In genomic region chr16:37687301-37687980, GRCm38 (mm10) we compare ENCODE assay signal across 11 mouse cellular contexts. TPM values are rescaled to one million over a fixed set of nuclear protein-coding genes. Genes with fewer than 3 reads are reported as not detected.
DNase-seq lines count a peak whose midpoint lies in the region; ATAC-seq and TF ChIP-seq lines count a peak whose summit lies in the region.
"Had no signal": no experiment of that assay in that cellular context is flagged by ENCODE, and none has a peak within 500 bp of the region (broad histone marks: within the 10 kb centered on the region; RNA-seq: fewer than 3 reads in every experiment).

No protein-coding gene starts in this region.

- H3K4me3 ChIP-seq in hindbrain, embryonic 12.5 days: no peak overlapping the region
- no peak overlapping the region for H3K4me3 ChIP-seq in hindbrain, embryonic 16.5 days (ENCODE audit: low read length)
- H3K4me3 ChIP-seq in G1E (ENCODE audit: low read depth, low read length): peak overlapping the region; percentile 67
- no peak overlapping the region for H3K4me3 ChIP-seq in embryonic facial prominence, embryonic 13.5 days
- no peak overlapping the region for H3K4me3 ChIP-seq in kidney, embryonic 14.5 days (ENCODE audit: low read length)
- H3K4me3 ChIP-seq: left cerebral cortex, adult 2 months; neural tube, embryonic 12.5 days had no signal

- H3K27ac ChIP-seq in hindbrain, embryonic 12.5 days: peak overlapping the region; percentile 40
- no peak overlapping the region for H3K27ac ChIP-seq in hindbrain, embryonic 16.5 days (ENCODE audit: low read depth, low read length)
- H3K27ac ChIP-seq in embryonic facial prominence, embryonic 13.5 days: peak overlapping the region; percentile 39; the same call in 1 of the 2 replicates
- H3K27ac ChIP-seq in kidney, embryonic 14.5 days (ENCODE audit: low read depth, low read length): no peak overlapping the region
- H3K27ac ChIP-seq: neural tube, embryonic 12.5 days had no signal

- H3K9ac ChIP-seq in hindbrain, embryonic 12.5 days: no peak overlapping the region
- H3K9ac ChIP-seq in hindbrain, embryonic 16.5 days (ENCODE audit: low read depth, low read length): no peak overlapping the region; the same call in 1 of the 2 replicates
- H3K9ac ChIP-seq in embryonic facial prominence, embryonic 13.5 days: no peak overlapping the region
- H3K9ac ChIP-seq in kidney, embryonic 14.5 days (ENCODE audit: low read depth, low read length): no peak overlapping the region
- H3K9ac ChIP-seq: lung, embryonic 14.5 days; neural tube, embryonic 12.5 days had no signal

- no peak for ATAC-seq in hindbrain, embryonic 12.5 days (ENCODE audit: low FRiP score)
- ATAC-seq in hindbrain, embryonic 16.5 days: no peak
- ATAC-seq in G1E (ENCODE audit: extremely low read depth, insufficient number of reproducible peaks, low FRiP score, poor library complexity, severe bottlenecking): peak; percentile 45
- ATAC-seq in embryonic facial prominence, embryonic 13.5 days (ENCODE audit: insufficient number of reproducible peaks, insufficient read depth, low FRiP score, low TSS enrichment, low read depth): no peak
- no peak for ATAC-seq in kidney, embryonic 14.5 days (ENCODE audit: low FRiP score, low TSS enrichment)

- H3K4me1 ChIP-seq in hindbrain, embryonic 12.5 days: peaks cover 44% of the 10 kb centered on the region
- peaks cover 25% of the 10 kb centered on the region for H3K4me1 ChIP-seq in hindbrain, embryonic 16.5 days (ENCODE audit: control insufficient read depth, insufficient read depth, low read depth, low read length)
- H3K4me1 ChIP-seq in G1E (ENCODE audit: insufficient read depth, low read depth, low read length): peaks cover 82% of the 10 kb centered on the region
- peaks cover 63% of the 10 kb centered on the region for H3K4me1 ChIP-seq in embryonic facial prominence, embryonic 13.5 days
- H3K4me1 ChIP-seq in kidney, embryonic 14.5 days (ENCODE audit: control insufficient read depth, insufficient read depth, low read length): peaks cover 15% of the 10 kb centered on the region

- H3K4me2 ChIP-seq in hindbrain, embryonic 12.5 days (replicated peaks): no peak overlapping the region
- H3K4me2 ChIP-seq in hindbrain, embryonic 16.5 days (ENCODE audit: low read length): no peak overlapping the region
- H3K4me2 ChIP-seq in embryonic facial prominence, embryonic 13.5 days: no peak overlapping the region
- no peak overlapping the region for H3K4me2 ChIP-seq in kidney, embryonic 14.5 days (replicated peaks; ENCODE audit: low read depth, low read length)
- H3K4me2 ChIP-seq: lung, embryonic 14.5 days; neural tube, embryonic 12.5 days had no signal

- WGBS in hindbrain, embryonic 12.5 days: 75% methylated on average over 14 of the region's 14 CpGs
- WGBS in hindbrain, embryonic 16.5 days: 67% methylated on average over 14 of the region's 14 CpGs
- WGBS in embryonic facial prominence, embryonic 13.5 days: 59% methylated on average over 14 of the region's 14 CpGs
- WGBS in kidney, embryonic 14.5 days: 59% methylated on average over 14 of the region's 14 CpGs

- no peaks in the 10 kb centered on the region for H3K36me3 ChIP-seq in hindbrain, embryonic 12.5 days
- H3K36me3 ChIP-seq in hindbrain, embryonic 16.5 days (ENCODE audit: control insufficient read depth, insufficient read depth, low read length): no peaks in the 10 kb centered on the region
- no peaks in the 10 kb centered on the region for H3K36me3 ChIP-seq in G1E (replicated peaks)
- no peaks in the 10 kb centered on the region for H3K36me3 ChIP-seq in embryonic facial prominence, embryonic 13.5 days
- no peaks in the 10 kb centered on the region for H3K36me3 ChIP-seq in kidney, embryonic 14.5 days (ENCODE audit: control insufficient read depth, insufficient read depth, low read length)
- H3K36me3 ChIP-seq: neural tube, embryonic 12.5 days had no signal

- no peaks in the 10 kb centered on the region for H3K27me3 ChIP-seq in hindbrain, embryonic 12.5 days
- no peaks in the 10 kb centered on the region for H3K27me3 ChIP-seq in hindbrain, embryonic 16.5 days (replicated peaks; ENCODE audit: control insufficient read depth, insufficient read depth, low read length)
- peaks cover 9% of the 10 kb centered on the region for H3K27me3 ChIP-seq in G1E (ENCODE audit: insufficient read depth, low read length)
- no peaks in the 10 kb centered on the region for H3K27me3 ChIP-seq in embryonic facial prominence, embryonic 13.5 days
- no peaks in the 10 kb centered on the region for H3K27me3 ChIP-seq in kidney, embryonic 14.5 days (ENCODE audit: control insufficient read depth, insufficient read depth, low read length)
- H3K27me3 ChIP-seq: neural tube, embryonic 12.5 days had no signal

- no peak for DNase-seq in G1E (ENCODE audit: low spot score)
- DNase-seq in heart, postnatal 36 days: peak; percentile 15 to 27
- DNase-seq in kidney, adult 9 months: no peak
- DNase-seq: kidney, adult 18-20 months; lung, embryonic 14.5 days had no signal

- intact Hi-C loops in heart, postnatal 36 days (cut with DNase I): loop anchor here (5.0 kb wide), 3 partner anchors 45 to 510 kb away; partner anchors contain the start of gene Lrrc58

- H3K9me3 ChIP-seq in hindbrain, embryonic 12.5 days (replicated peaks): no peaks in the 10 kb centered on the region
- H3K9me3 ChIP-seq in hindbrain, embryonic 16.5 days (ENCODE audit: control insufficient read depth, low read length): no peaks in the 10 kb centered on the region
- H3K9me3 ChIP-seq in G1E (replicated peaks): no peaks in the 10 kb centered on the region
- H3K9me3 ChIP-seq in embryonic facial prominence, embryonic 13.5 days: no peaks in the 10 kb centered on the region
- no peaks in the 10 kb centered on the region for H3K9me3 ChIP-seq in kidney, embryonic 14.5 days (ENCODE audit: control insufficient read depth, low read length)
- H3K9me3 ChIP-seq: neural tube, embryonic 12.5 days had no signal

- TF ChIP-seq CTCF in G1E (IDR thresholded peaks at IDR 0.05; ENCODE audit: low read depth, low read length): no peak

RNA-seq across cellular contexts. Expression of gene Ndufb4, which starts 33.2 kb away (rescaled TPM):
- 61.0 and 65.8 TPM in 2 replicates for polyA plus RNA-seq in hindbrain, embryonic 12.5 days (2016; fragmentation: Nextera tagmentation; extraction: Ambion mirVana)
- polyA plus RNA-seq in hindbrain, embryonic 16.5 days (2015; fragmentation: Nextera tagmentation; extraction: Ambion mirVana): 48.5 and 64.7 TPM in 2 replicates
- total RNA-seq in G1E (2014; fragmentation: Nextera tagmentation) (16.8 and 19.0 TPM in 2 replicates), G1E (2017) (29.3 and 34.9 TPM in 2 replicates)
- 37.1 and 48.3 TPM in 2 replicates for polyA plus RNA-seq in G1E (2012)
- polyA plus RNA-seq in embryonic facial prominence, embryonic 13.5 days (2015; fragmentation: Nextera tagmentation; extraction: Ambion mirVana): 58.3 and 71.9 TPM in 2 replicates
- total RNA-seq in heart, postnatal 36 days (2021): 100 to 1,000 TPM; 164 to 183 TPM
- 58.1 and 71.9 TPM in 2 replicates for polyA plus RNA-seq in kidney, embryonic 14.5 days (2014; fragmentation: Nextera tagmentation; extraction: Ambion mirVana)

Comparison
In these comparisons a context has a peak if more than half of its experiments do, and no peak if none do; other contexts are left out.
1. H3K27ac ChIP-seq: peak in hindbrain, embryonic 12.5 days (single experiment) and embryonic facial prominence, embryonic 13.5 days (single experiment); none in hindbrain, embryonic 16.5 days (single experiment) and kidney, embryonic 14.5 days (single experiment).
2. DNase-seq: peak in heart, postnatal 36 days (2 of 2); none in G1E (single experiment) and kidney, adult 9 months (single experiment).